Mouse (Mus musculus) MEL (cell line): ENCODE results near the gene Dennd4c. TPM values are rescaled to one million over a fixed set of nuclear protein-coding genes. Genes with fewer than 3 reads are reported as not detected.

Experiments used
- DNase-seq: peaks from one replicate; pipeline ENCODE4 v3.0.0; 2011; ENCODE audit warnings: low read depth, low spot score
- H3K27ac ChIP-seq: 2 replicates; pipeline ENCODE4 v1.5.1; 2012; ENCODE audit warnings: low read depth, mild to moderate bottlenecking, control low read depth, low read length, moderate library complexity; ENCODE audit not compliant: control insufficient read depth
- H3K27me3 ChIP-seq, 2 experiments: fragments of 150-350 bp in 1 of 2; sonication (generic) in 1 of 2; 2 replicates each; pipeline ENCODE4 v1.6.1; 2012; ENCODE audit warnings: low read length in 2 of 2, mild to moderate bottlenecking in 2 of 2, improper control_type of control experiment in 1 of 2, moderate library complexity in 1 of 2; ENCODE audit not compliant: insufficient read depth in 2 of 2, control insufficient read depth in 1 of 2
- H3K36me3 ChIP-seq, 2 experiments: 2 replicates each; pipeline ENCODE4 v1.6.1; 2012 to 2014; ENCODE audit warnings: low read length in 2 of 2, improper control_type of control experiment in 1 of 2, inconsistent platforms in 1 of 2, mild to moderate bottlenecking in 1 of 2; ENCODE audit not compliant: insufficient read depth in 2 of 2, control insufficient read depth in 1 of 2
- H3K4me1 ChIP-seq, 2 experiments: fragments of 150-350 bp in 1 of 2; sonication (generic) in 1 of 2; 2 replicates each; pipeline ENCODE4 v1.6.1; 2012; ENCODE audit warnings: low read length in 2 of 2, improper control_type of control experiment in 1 of 2, mild to moderate bottlenecking in 1 of 2; ENCODE audit not compliant: insufficient read depth in 2 of 2, control insufficient read depth in 1 of 2
- H3K4me3 ChIP-seq, 2 experiments: fragments of 150-350 bp in 1 of 2; sonication (generic) in 1 of 2; 2 replicates each; pipeline ENCODE4 v1.5.1; 2012; ENCODE audit warnings: low read depth in 2 of 2, low read length in 2 of 2, mild to moderate bottlenecking in 2 of 2, moderate library complexity in 2 of 2, control low read depth in 1 of 2, improper control_type of control experiment in 1 of 2; ENCODE audit not compliant: control insufficient read depth in 1 of 2, insufficient read depth in 1 of 2
- H3K79me2 ChIP-seq: 2 replicates; pipeline ENCODE4 v1.6.1; 2012; ENCODE audit warnings: mild to moderate bottlenecking, low read length, moderate library complexity; ENCODE audit not compliant: control insufficient read depth, poor library complexity, insufficient read depth
- H3K9ac ChIP-seq: 2 replicates; pipeline ENCODE4 v1.6.1; 2012; ENCODE audit warnings: low read depth, mild to moderate bottlenecking, control low read depth, low read length, moderate library complexity; ENCODE audit not compliant: control insufficient read depth, poor library complexity, severe bottlenecking
- H3K9me3 ChIP-seq: fragments of 150-350 bp; sonication (generic); replicated peaks from 2 replicates; pipeline ENCODE4 v1.6.1; 2012; ENCODE audit warnings: mild to moderate bottlenecking, low read length, improper control_type of control experiment, moderate library complexity; ENCODE audit not compliant: insufficient read depth
- CHD1 ChIP-seq: IDR thresholded peaks from 2 replicates; pipeline ENCODE4 v1.6.1; 2012; ENCODE audit warnings: low read depth, mild to moderate bottlenecking, inconsistent platforms, low read length, improper control_type of control experiment
- CTCF ChIP-seq, 3 experiments: IDR thresholded peaks in 2 of 3; conservative IDR thresholded peaks in 1 of 3; 2 replicates each; pipeline ENCODE4 v1.5.1; 2011 to 2012; ENCODE audit warnings: low read length in 3 of 3, low read depth in 2 of 3, mild to moderate bottlenecking in 2 of 3, improper control_type of control experiment in 1 of 3, inconsistent platforms in 1 of 3, mixed read lengths in 1 of 3, moderate library complexity in 1 of 3; ENCODE audit not compliant: control insufficient read depth in 1 of 3, insufficient read depth in 1 of 3, poor library complexity in 1 of 3, severe bottlenecking in 1 of 3
- GABPA ChIP-seq: IDR thresholded peaks from 2 replicates; pipeline ENCODE4 v1.6.1; 2012; ENCODE audit warnings: low read depth, mild to moderate bottlenecking, inconsistent platforms, low read length, improper control_type of control experiment, moderate library complexity
- JUND ChIP-seq: IDR thresholded peaks from 2 replicates; pipeline ENCODE4 v1.6.1; 2011; ENCODE audit warnings: low read depth, mild to moderate bottlenecking, improper control_type of control experiment, low read length
- KAT2A ChIP-seq: conservative IDR thresholded peaks from 2 replicates; pipeline ENCODE4 v1.6.1; 2012; ENCODE audit warnings: low read depth, low read length, improper control_type of control experiment, inconsistent platforms
- MAZ ChIP-seq: IDR thresholded peaks from 2 replicates; pipeline ENCODE4 v1.6.1; 2012; ENCODE audit warnings: low read depth, mild to moderate bottlenecking, inconsistent platforms, low read length, improper control_type of control experiment
- MEF2A ChIP-seq: IDR thresholded peaks from 2 replicates; pipeline ENCODE4 v1.6.1; 2014; ENCODE audit warnings: low read depth, mild to moderate bottlenecking, inconsistent platforms, low read length, improper control_type of control experiment; ENCODE audit not compliant: poor library complexity, insufficient replicate concordance, severe bottlenecking; ENCODE audit errors: extremely low read depth
- POLR2A ChIP-seq, 2 experiments: IDR thresholded peaks; 2 replicates each; pipeline ENCODE4 v1.6.1; 2011 to 2012; ENCODE audit warnings: low read length in 2 of 2, mild to moderate bottlenecking in 2 of 2, control low read depth in 1 of 2, improper control_type of control experiment in 1 of 2, low read depth in 1 of 2, moderate library complexity in 1 of 2; ENCODE audit not compliant: control insufficient read depth in 1 of 2, insufficient read depth in 1 of 2, poor library complexity in 1 of 2
- POLR2AphosphoS2 ChIP-seq: IDR thresholded peaks from 2 replicates; pipeline ENCODE4 v1.6.1; 2011; ENCODE audit warnings: low read length, improper control_type of control experiment
- RAD21 ChIP-seq: IDR thresholded peaks from 2 replicates; pipeline ENCODE4 v1.6.1; 2011; ENCODE audit warnings: mild to moderate bottlenecking, low read depth, low read length, improper control_type of control experiment
- SMC3 ChIP-seq: IDR thresholded peaks from 2 replicates; pipeline ENCODE4 v1.6.1; 2011; ENCODE audit warnings: low read depth, low read length, improper control_type of control experiment
- TBP ChIP-seq: IDR thresholded peaks from 2 replicates; pipeline ENCODE4 v1.8.0; 2011; ENCODE audit warnings: low read depth, low read length, improper control_type of control experiment
- UBTF ChIP-seq: IDR thresholded peaks from 2 replicates; pipeline ENCODE4 v1.6.1; 2012; ENCODE audit warnings: low read depth, mild to moderate bottlenecking, inconsistent platforms, low read length, improper control_type of control experiment, moderate library complexity, borderline replicate concordance; ENCODE audit not compliant: insufficient read depth
- USF2 ChIP-seq, 2 experiments: IDR thresholded peaks; 2 replicates each; pipeline ENCODE4 v1.6.1; 2011 to 2012; ENCODE audit warnings: improper control_type of control experiment in 2 of 2, low read length in 2 of 2, borderline replicate concordance in 1 of 2, inconsistent platforms in 1 of 2, low read depth in 1 of 2, mild to moderate bottlenecking in 1 of 2; ENCODE audit not compliant: insufficient read depth in 1 of 2
- polyA plus RNA-seq, 2 experiments: library from polyadenylated mRNA; stranded (reverse) in 1 of 2; unstranded in 1 of 2; fragments of >175 nt in 1 of 2; fragments of >200 nt in 1 of 2; gene quantifications; 2 replicates each; pipeline versions ENCODE4 v1.2.1 to v1.2.4; 2012; ENCODE audit warnings: low replicate concordance in 2 of 2, low read depth in 1 of 2; ENCODE audit not compliant: insufficient read length in 2 of 2, insufficient read depth in 1 of 2, missing spikeins in 1 of 2
- total RNA-seq: library from RNA; depleted of rRNA; stranded (reverse); fragments of 300-350 nt; gene quantifications from 2 replicates; pipeline ENCODE4 v1.2.3, GENCODE M21; 2012

Gene Dennd4c
- total and polyA plus RNA-seq, 3 experiments = 11.3 to 24.6 (median 15.5) TPM

- H3K79me2 ChIP-seq = no peaks in the 10 kb centered on the region
- H3K36me3 ChIP-seq = peaks cover 0 to 3% of the 10 kb centered on the region in 2 experiments; a peak in 1 of 4 replicates
- no peak overlapping the region for H3K9ac ChIP-seq
- H3K4me3 ChIP-seq = no peak overlapping the region
- H3K27ac ChIP-seq = no peak overlapping the region
- no peaks in the 10 kb centered on the region for H3K4me1 ChIP-seq
- no peaks in the 10 kb centered on the region for H3K9me3 ChIP-seq
- TF ChIP-seq TBP (no peak), CTCF (IDR thresholded peaks at IDR 0.05 in 2 of 3, conservative IDR thresholded peaks at IDR 0.05 in 1 of 3; ENCODE audit: control insufficient read depth in 1 of 3, insufficient read depth in 1 of 3, low read depth in 2 of 3, low read length in 3 of 3, poor library complexity in 1 of 3, severe bottlenecking in 1 of 3) (peak; percentile 21 to 48 (median 41))
- peak; percentile 18 for DNase-seq
- no peaks in the 10 kb centered on the region for H3K27me3 ChIP-seq
Observed at GRCm38 (mm10) chr4:86810604-86811003, 62.2 kb downstream of the Dennd4c start.

- H3K79me2 ChIP-seq = no peaks in the 10 kb centered on the region
- TF ChIP-seq JUND = no peak
- TF ChIP-seq MEF2A = no peak
- TF ChIP-seq UBTF = no peak
- no peak for TF ChIP-seq KAT2A
- TF ChIP-seq MAZ = no peak
- TF ChIP-seq TBP = no peak
- no peak for TF ChIP-seq POLR2A (IDR thresholded peaks at IDR 0.05; ENCODE audit: control insufficient read depth in 1 of 2, insufficient read depth in 1 of 2, low read depth in 1 of 2, low read length in 2 of 2, poor library complexity in 1 of 2)
- TF ChIP-seq, all 39 proteins: peak for 0
- no peak for DNase-seq
- Histone ChIP-seq H3K4me1 (no peaks in the 10 kb centered on the region), H3K4me3 (no peak overlapping the region), H3K9ac (no peak overlapping the region), H3K9me3 (no peaks in the 10 kb centered on the region), H3K27ac (no peak overlapping the region), H3K27me3 (no peaks in the 10 kb centered on the region), H3K36me3 (peaks cover 0 to 5% of the 10 kb centered on the region in 2 experiments; a peak in 2 of 4 replicates)
Observed at GRCm38 (mm10) chr4:86814850-86815249, 66.5 kb downstream of the Dennd4c start.

- no peak overlapping the region for H3K4me3 ChIP-seq
- no peak overlapping the region for H3K27ac ChIP-seq
- no peaks in the 10 kb centered on the region for H3K27me3 ChIP-seq
- no peak for TF ChIP-seq POLR2AphosphoS2
- TF ChIP-seq RAD21 = peak; percentile 58
- TF ChIP-seq CHD1 = no peak
- TF ChIP-seq CTCF (IDR thresholded peaks at IDR 0.05 in 2 of 3, conservative IDR thresholded peaks at IDR 0.05 in 1 of 3; ENCODE audit: control insufficient read depth in 1 of 3, insufficient read depth in 1 of 3, low read depth in 2 of 3, low read length in 3 of 3, poor library complexity in 1 of 3, severe bottlenecking in 1 of 3) = peak; percentile 51 to 86 (median 75)
- peak; percentile 44; the same call in 1 of the 2 replicates for TF ChIP-seq SMC3
- TF ChIP-seq GABPA = no peak
- TF ChIP-seq UBTF = no peak
- no peak for TF ChIP-seq JUND
- no peak for TF ChIP-seq USF2 (IDR thresholded peaks at IDR 0.05; ENCODE audit: borderline replicate concordance in 1 of 2, insufficient read depth in 1 of 2, low read depth in 1 of 2, low read length in 2 of 2)
- H3K36me3 ChIP-seq = peaks cover 0 to 24% of the 10 kb centered on the region in 2 experiments; a peak in 2 of 4 replicates
- no peaks in the 10 kb centered on the region for H3K9me3 ChIP-seq
- H3K9ac ChIP-seq = no peak overlapping the region
- 0 out of 4 replicates have a peak, but pooled peaks cover 0 to 2% of the 10 kb centered on the region in 2 experiments for H3K4me1 ChIP-seq
- DNase-seq = peak; percentile 80
- no peaks in the 10 kb centered on the region for H3K79me2 ChIP-seq
Observed at GRCm38 (mm10) chr4:86823169-86823568, 74.8 kb downstream of the Dennd4c start.
